Mouse (Mus musculus): ENCODE measurements around the gene Gm20388. TPM values are rescaled to one million over a fixed set of nuclear protein-coding genes. Genes with fewer than 3 reads are reported as not detected.

Gm20388 gene
- polyA plus RNA-seq, 1 experiment from 2014 or later: not detected

DNA sequence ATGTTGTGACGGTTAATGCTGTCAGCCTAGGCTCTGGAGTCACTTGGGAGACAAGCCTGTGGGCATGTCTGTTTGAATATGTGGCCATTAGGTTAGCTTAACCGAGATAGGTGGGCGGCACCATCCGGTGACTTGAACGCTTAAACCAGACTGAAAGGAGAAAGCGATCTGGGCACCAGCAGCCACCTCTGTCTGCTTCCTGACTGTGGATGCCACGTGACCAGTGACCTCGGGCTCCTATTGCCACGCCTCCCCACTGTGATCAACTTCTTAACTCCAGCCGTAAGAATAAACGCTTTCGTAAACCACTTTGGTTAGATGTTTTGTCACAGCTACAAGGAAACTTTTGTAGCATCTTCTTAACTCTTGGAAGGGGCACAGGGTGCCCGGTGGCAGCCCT, 2158.0 kb downstream of the Gm20388 start:
- Histone ChIP-seq H3K27me3 (ENCODE audit: control insufficient read depth, insufficient read depth, low read length) (peaks cover 3% of the 10 kb centered on the region; the same call in 1 of the 2 replicates), H3K4me1 (ENCODE audit: control insufficient read depth in 2 of 2, insufficient read depth in 2 of 2, low read length in 2 of 2) (no peaks in the 10 kb centered on the region), H3K9ac (ENCODE audit: low read length) (no peak overlapping the region), H3K9me3 (ENCODE audit: control insufficient read depth, low read length) (no peaks in the 10 kb centered on the region), H3K4me2 (ENCODE audit: low read length) (no peak overlapping the region), H3K27ac (replicated peaks in 1 of 2; ENCODE audit: control insufficient read depth in 1 of 2, insufficient read depth in 1 of 2, low read depth in 2 of 2, low read length in 2 of 2) (no peak overlapping the region), H3K4me3 (ENCODE audit: control insufficient read depth in 1 of 2, insufficient read depth in 1 of 2, low read depth in 1 of 2, low read length in 2 of 2) (no peak overlapping the region), H3K36me3 (ENCODE audit: control insufficient read depth, insufficient read depth, low read length) (no peaks in the 10 kb centered on the region)
- ATAC-seq (ENCODE audit: insufficient number of reproducible peaks, insufficient read depth, low FRiP score, low read depth): no peak
- 88% methylated on average over 13 of the region's 13 CpGs for WGBS

- Histone ChIP-seq H3K4me3 (ENCODE audit: control insufficient read depth in 1 of 2, insufficient read depth in 1 of 2, low read depth in 1 of 2, low read length in 2 of 2) (no peak overlapping the region), H3K4me1 (ENCODE audit: control insufficient read depth in 2 of 2, insufficient read depth in 2 of 2, low read length in 2 of 2) (no peaks in the 10 kb centered on the region), H3K9ac (ENCODE audit: low read length) (no peak overlapping the region), H3K9me3 (ENCODE audit: control insufficient read depth, low read length) (no peaks in the 10 kb centered on the region), H3K27me3 (ENCODE audit: control insufficient read depth, insufficient read depth, low read length) (peaks cover 3% of the 10 kb centered on the region; the same call in 1 of the 2 replicates), H3K36me3 (ENCODE audit: control insufficient read depth, insufficient read depth, low read length) (no peaks in the 10 kb centered on the region), H3K27ac (replicated peaks in 1 of 2; ENCODE audit: control insufficient read depth in 1 of 2, insufficient read depth in 1 of 2, low read depth in 2 of 2, low read length in 2 of 2) (no peak overlapping the region), H3K4me2 (ENCODE audit: low read length) (no peak overlapping the region)
- no peak for ATAC-seq (ENCODE audit: insufficient number of reproducible peaks, insufficient read depth, low FRiP score, low read depth)
- 65% methylated on average over 11 of the region's 11 CpGs for WGBS
Observed at GRCm38 (mm10) chr8:122069281-122069680, 2158.6 kb downstream of the Gm20388 start.

- 67% methylated on average over 4 of the region's 4 CpGs for WGBS
- no peak overlapping the region for H3K27ac ChIP-seq (replicated peaks in 1 of 2; ENCODE audit: control insufficient read depth in 1 of 2, insufficient read depth in 1 of 2, low read depth in 2 of 2, low read length in 2 of 2)
- ATAC-seq (ENCODE audit: insufficient number of reproducible peaks, insufficient read depth, low FRiP score, low read depth): no peak
Observed at GRCm38 (mm10) chr8:122071193-122071592, 2160.6 kb downstream of the Gm20388 start.

GRCm38 (mm10) chr8:122073964-122074363, 2163.3 kb downstream of the Gm20388 start:
- no peak for ATAC-seq (ENCODE audit: insufficient number of reproducible peaks, insufficient read depth, low FRiP score, low read depth)
- Histone ChIP-seq H3K4me2 (ENCODE audit: low read length) (no peak overlapping the region), H3K4me3 (ENCODE audit: control insufficient read depth in 1 of 2, insufficient read depth in 1 of 2, low read depth in 1 of 2, low read length in 2 of 2) (no peak overlapping the region), H3K27me3 (ENCODE audit: control insufficient read depth, insufficient read depth, low read length) (peaks cover 17% of the 10 kb centered on the region), H3K27ac (replicated peaks in 1 of 2; ENCODE audit: control insufficient read depth in 1 of 2, insufficient read depth in 1 of 2, low read depth in 2 of 2, low read length in 2 of 2) (no peak overlapping the region), H3K36me3 (ENCODE audit: control insufficient read depth, insufficient read depth, low read length) (no peaks in the 10 kb centered on the region), H3K4me1 (ENCODE audit: control insufficient read depth in 2 of 2, insufficient read depth in 2 of 2, low read length in 2 of 2) (peaks cover 7 to 8% of the 10 kb centered on the region in 2 experiments), H3K9me3 (ENCODE audit: control insufficient read depth, low read length) (no peaks in the 10 kb centered on the region), H3K9ac (ENCODE audit: low read length) (no peak overlapping the region)
- 46% methylated on average over 9 of the region's 9 CpGs for WGBS

More at GRCm38 (mm10) chr8:122071193-122071592, 2160.6 kb downstream of the Gm20388 start:
- H3K9me3 ChIP-seq (ENCODE audit: control insufficient read depth, low read length): no peaks in the 10 kb centered on the region
- no peak overlapping the region for H3K4me2 ChIP-seq (ENCODE audit: low read length)
- peaks cover 3 to 4% of the 10 kb centered on the region in 2 experiments; a peak in 3 of 4 replicates for H3K4me1 ChIP-seq (ENCODE audit: control insufficient read depth in 2 of 2, insufficient read depth in 2 of 2, low read length in 2 of 2)
- H3K36me3 ChIP-seq (ENCODE audit: control insufficient read depth, insufficient read depth, low read length): no peaks in the 10 kb centered on the region
- peaks cover 8% of the 10 kb centered on the region for H3K27me3 ChIP-seq (ENCODE audit: control insufficient read depth, insufficient read depth, low read length)
- no peak overlapping the region for H3K4me3 ChIP-seq (ENCODE audit: control insufficient read depth in 1 of 2, insufficient read depth in 1 of 2, low read depth in 1 of 2, low read length in 2 of 2)
- H3K9ac ChIP-seq (ENCODE audit: low read length): no peak overlapping the region

- no peaks in the 10 kb centered on the region for H3K9me3 ChIP-seq (ENCODE audit: control insufficient read depth, low read length)
- peaks cover 7 to 8% of the 10 kb centered on the region in 2 experiments for H3K4me1 ChIP-seq (ENCODE audit: control insufficient read depth in 2 of 2, insufficient read depth in 2 of 2, low read length in 2 of 2)
- H3K27ac ChIP-seq (replicated peaks in 1 of 2; ENCODE audit: control insufficient read depth in 1 of 2, insufficient read depth in 1 of 2, low read depth in 2 of 2, low read length in 2 of 2): no peak overlapping the region
- no peak overlapping the region for H3K4me3 ChIP-seq (ENCODE audit: control insufficient read depth in 1 of 2, insufficient read depth in 1 of 2, low read depth in 1 of 2, low read length in 2 of 2)
- H3K4me2 ChIP-seq (ENCODE audit: low read length): no peak overlapping the region
- H3K9ac ChIP-seq (ENCODE audit: low read length): no peak overlapping the region
- WGBS: 57% methylated on average over 9 of the region's 9 CpGs
- peaks cover 17% of the 10 kb centered on the region for H3K27me3 ChIP-seq (ENCODE audit: control insufficient read depth, insufficient read depth, low read length)
- no peak for ATAC-seq (ENCODE audit: insufficient number of reproducible peaks, insufficient read depth, low FRiP score, low read depth)
- no peaks in the 10 kb centered on the region for H3K36me3 ChIP-seq (ENCODE audit: control insufficient read depth, insufficient read depth, low read length)
Observed at GRCm38 (mm10) chr8:122074442-122074841, 2163.8 kb downstream of the Gm20388 start.

- Histone ChIP-seq H3K27ac (replicated peaks in 1 of 2; ENCODE audit: control insufficient read depth in 1 of 2, insufficient read depth in 1 of 2, low read depth in 2 of 2, low read length in 2 of 2) (no peak overlapping the region), H3K4me1 (ENCODE audit: control insufficient read depth in 2 of 2, insufficient read depth in 2 of 2, low read length in 2 of 2) (peaks cover 7 to 8% of the 10 kb centered on the region in 2 experiments)
- 65% methylated on average over 4 of the region's 4 CpGs for WGBS
Observed at GRCm38 (mm10) chr8:122074977-122075376, 2164.3 kb downstream of the Gm20388 start.

GRCm38 (mm10) chr8:122076183-122076842, 2165.7 kb downstream of the Gm20388 start:
- no peak overlapping the region for H3K27ac ChIP-seq (replicated peaks in 1 of 2; ENCODE audit: control insufficient read depth in 1 of 2, insufficient read depth in 1 of 2, low read depth in 2 of 2, low read length in 2 of 2)
- H3K9ac ChIP-seq (ENCODE audit: low read length): 0 out of 2 replicates have a peak overlapping the region, but pooled peaks have one; percentile 17
- no peak overlapping the region; the same call in 1 of the 2 replicates for H3K4me2 ChIP-seq (ENCODE audit: low read length)
- H3K4me3 ChIP-seq (ENCODE audit: control insufficient read depth in 1 of 2, insufficient read depth in 1 of 2, low read depth in 1 of 2, low read length in 2 of 2): no peak overlapping the region
- no peaks in the 10 kb centered on the region for H3K36me3 ChIP-seq (ENCODE audit: control insufficient read depth, insufficient read depth, low read length)
- H3K9me3 ChIP-seq (ENCODE audit: control insufficient read depth, low read length): no peaks in the 10 kb centered on the region
- WGBS: 14% methylated on average over 23 of the region's 23 CpGs
- no peak for ATAC-seq (ENCODE audit: insufficient number of reproducible peaks, insufficient read depth, low FRiP score, low read depth)
- H3K4me1 ChIP-seq (ENCODE audit: control insufficient read depth in 2 of 2, insufficient read depth in 2 of 2, low read length in 2 of 2): peaks cover 7 to 10% of the 10 kb centered on the region in 2 experiments
- peaks cover 14% of the 10 kb centered on the region for H3K27me3 ChIP-seq (ENCODE audit: control insufficient read depth, insufficient read depth, low read length)

More at GRCm38 (mm10) chr8:122074977-122075376, 2164.3 kb downstream of the Gm20388 start:
- H3K9me3 ChIP-seq (ENCODE audit: control insufficient read depth, low read length): no peaks in the 10 kb centered on the region
- no peak for ATAC-seq (ENCODE audit: insufficient number of reproducible peaks, insufficient read depth, low FRiP score, low read depth)
- H3K27me3 ChIP-seq (ENCODE audit: control insufficient read depth, insufficient read depth, low read length): peaks cover 17% of the 10 kb centered on the region
- no peak overlapping the region for H3K4me2 ChIP-seq (ENCODE audit: low read length)
- no peak overlapping the region for H3K9ac ChIP-seq (ENCODE audit: low read length)
- H3K4me3 ChIP-seq (ENCODE audit: control insufficient read depth in 1 of 2, insufficient read depth in 1 of 2, low read depth in 1 of 2, low read length in 2 of 2): no peak overlapping the region
- no peaks in the 10 kb centered on the region for H3K36me3 ChIP-seq (ENCODE audit: control insufficient read depth, insufficient read depth, low read length)

All from heart, embryonic 14.5 days (tissue).